Mouse (Mus musculus) liver, embryonic 14.5 days (tissue): ENCODE results near the gene Pkd1. TPM values are rescaled to one million over a fixed set of nuclear protein-coding genes. Genes with fewer than 3 reads are reported as not detected.
A peak's percentile ranks its signal among the peaks of the same experiment; 100 is the strongest.

Source experiments
- ATAC-seq: fragments of 200-750 bp; cut with Nextera tagmentation; 2 replicates; pipeline ENCODE4 v1.8.0; 2017; ENCODE audit warnings: moderate number of reproducible peaks, mild to moderate bottlenecking, moderate library complexity; ENCODE audit not compliant: insufficient read depth
- DNase-seq, 3 experiments: peaks; one replicate each; pipeline ENCODE4 v3.0.0-alpha.2; 2012 to 2013; ENCODE audit warnings: low read depth in 3 of 3, low spot score in 3 of 3
- H3K27ac ChIP-seq: fragments of 300-500 bp; sonication (generic); 2 replicates; pipeline ENCODE4 v1.5.1; 2014; ENCODE audit warnings: moderate library complexity, mild to moderate bottlenecking, control low read depth, inconsistent platforms
- H3K27me3 ChIP-seq: fragments of 300-500 bp; sonication (generic); 2 replicates; pipeline ENCODE4 v1.6.1; 2014; ENCODE audit warnings: mild to moderate bottlenecking, low read length, moderate library complexity; ENCODE audit not compliant: control insufficient read depth, insufficient read depth
- H3K36me3 ChIP-seq: fragments of 300-500 bp; sonication (generic); replicated peaks from 2 replicates; pipeline ENCODE4 v1.6.1; 2014; ENCODE audit warnings: low read depth; ENCODE audit not compliant: control insufficient read depth, insufficient read depth
- H3K4me1 ChIP-seq, 2 experiments: fragments of 200-500 bp in 1 of 2; fragments of 300-500 bp in 1 of 2; sonication (generic) in 1 of 2; replicated peaks; 2 replicates each; pipeline ENCODE4 v1.6.1; 2012 to 2014; ENCODE audit warnings: antibody characterized with exemption in 1 of 2, inconsistent platforms in 1 of 2, low read length in 1 of 2; ENCODE audit not compliant: control insufficient read depth in 2 of 2, insufficient read depth in 2 of 2
- H3K4me2 ChIP-seq: fragments of 300-500 bp; sonication (generic); 2 replicates; pipeline ENCODE4 v1.6.1; 2014; ENCODE audit warnings: low read depth, mild to moderate bottlenecking, control low read depth, moderate library complexity
- H3K4me3 ChIP-seq, 2 experiments: fragments of 200-500 bp in 1 of 2; fragments of 300-500 bp in 1 of 2; sonication (generic) in 1 of 2; 2 replicates each; pipeline ENCODE4 v1.5.1; 2012 to 2014; ENCODE audit warnings: low read depth in 2 of 2, low read length in 2 of 2, mild to moderate bottlenecking in 2 of 2, control low read depth in 1 of 2, inconsistent platforms in 1 of 2, moderate library complexity in 1 of 2; ENCODE audit not compliant: insufficient read depth in 1 of 2
- H3K9ac ChIP-seq: fragments of 300-500 bp; sonication (generic); replicated peaks from 2 replicates; pipeline ENCODE4 v1.6.1; 2014; ENCODE audit warnings: mild to moderate bottlenecking, control low read depth, moderate library complexity
- H3K9me3 ChIP-seq: fragments of 300-500 bp; sonication (generic); 2 replicates; pipeline ENCODE4 v1.6.1; 2016; ENCODE audit warnings: low read length, mixed read lengths; ENCODE audit not compliant: control insufficient read depth
- CTCF ChIP-seq: IDR thresholded peaks from 2 replicates; pipeline ENCODE4 v1.5.1; 2016; ENCODE audit warnings: antibody characterized with exemption, low read depth, control low read depth
- EP300 ChIP-seq: IDR thresholded peaks from 2 replicates; pipeline ENCODE4 v1.6.1; 2016; ENCODE audit warnings: antibody characterized with exemption, low read depth
- WGBS: fragments of 180-500 bp; shearing (Covaris S2); extraction: QIAGEN DNeasy Blood & Tissue Kit; methylation state at CpG from one replicate; pipeline ENCODE4 v1.1.7; 2014; ENCODE audit not compliant: insufficient replicate concordance; 5-methylcytosine and 5-hydroxymethylcytosine counted together
- polyA plus RNA-seq, 2 experiments: library from polyadenylated mRNA; depleted of rRNA in 1 of 2; stranded (reverse) in 1 of 2; unstranded in 1 of 2; fragments of >200 nt; fragmentation: Nextera tagmentation in 1 of 2; extraction: Ambion mirVana in 1 of 2; gene quantifications; 2 replicates each; pipeline versions ENCODE4 v1.2.1 to v1.2.3; 2012 to 2014

Pkd1 gene
- polyA plus RNA-seq, 2 experiments: 1.8 to 3.4 TPM

GRCm38 (mm10) chr17:24608370-24608769 lies 58.7 kb downstream of the Pkd1 start:
- Histone ChIP-seq H3K9me3 (no peaks in the 10 kb centered on the region), H3K27ac (peak overlapping the region; percentile 78), H3K9ac (peak overlapping the region; percentile 35), H3K27me3 (no peaks in the 10 kb centered on the region), H3K4me1 (peaks cover 14 to 38% of the 10 kb centered on the region in 2 experiments), H3K36me3 (no peaks in the 10 kb centered on the region; the same call in 1 of the 2 replicates), H3K4me2 (peak overlapping the region; percentile 35), H3K4me3 (no peak overlapping the region)
- WGBS: 33% methylated on average over 4 of the region's 4 CpGs
- no peak for TF ChIP-seq CTCF
- peak; percentile 54; the same call in 1 of the 2 replicates for TF ChIP-seq EP300
- ATAC-seq (peak; percentile 70), DNase-seq (peak in 1 of 3 experiments; percentile 51)

DNA sequence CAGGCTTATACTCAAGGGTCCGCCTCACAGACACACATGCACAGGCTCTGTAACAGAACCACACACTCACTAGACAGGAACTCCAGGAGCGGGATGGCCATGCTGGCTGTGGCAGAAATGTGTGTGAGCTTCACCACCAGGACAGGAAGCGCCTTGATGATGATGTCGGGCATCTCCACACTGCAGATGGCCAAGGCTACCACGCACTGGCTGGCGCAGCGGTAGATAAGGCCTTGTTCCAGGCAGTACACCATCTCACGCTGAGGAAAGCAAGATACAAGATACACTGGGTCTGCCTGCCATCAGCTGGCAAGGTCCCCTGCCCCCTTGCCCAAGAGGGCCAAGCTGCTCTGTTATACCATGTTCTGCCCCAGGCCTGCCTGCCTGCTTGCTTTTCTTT lies 59.2 kb downstream of the Pkd1 start:
- H3K9ac ChIP-seq: no peak overlapping the region
- H3K36me3 ChIP-seq: peaks cover 2% of the 10 kb centered on the region
- peak in 1 of 3 experiments; percentile 63 for DNase-seq
- H3K4me1 ChIP-seq: peaks cover 14 to 38% of the 10 kb centered on the region in 2 experiments
- no peak overlapping the region for H3K4me3 ChIP-seq
- H3K9me3 ChIP-seq: no peaks in the 10 kb centered on the region
- TF ChIP-seq EP300: peak; percentile 73
- peak; percentile 40 for TF ChIP-seq CTCF
- H3K27ac ChIP-seq: peak overlapping the region; percentile 78
- peak; percentile 87 for ATAC-seq
- 14% methylated on average over 8 of the region's 8 CpGs for WGBS
- H3K4me2 ChIP-seq: peak overlapping the region; percentile 35
- H3K27me3 ChIP-seq: no peaks in the 10 kb centered on the region

GRCm38 (mm10) chr17:24610711-24611110 lies 61.1 kb downstream of the Pkd1 start:
- WGBS: 10% methylated on average over 2 of the region's 2 CpGs
- Histone ChIP-seq H3K27ac (peak overlapping the region; percentile 46), H3K4me3 (no peak overlapping the region), H3K4me1 (peaks cover 14 to 35% of the 10 kb centered on the region in 2 experiments), H3K4me2 (no peak overlapping the region), H3K36me3 (peaks cover 7% of the 10 kb centered on the region), H3K9ac (no peak overlapping the region), H3K9me3 (no peaks in the 10 kb centered on the region), H3K27me3 (no peaks in the 10 kb centered on the region)
- peak in 1 of 3 experiments; percentile 59 for DNase-seq
- TF ChIP-seq CTCF: no peak
- 0 out of 2 replicates have a peak, but pooled peaks have one; percentile 38 for TF ChIP-seq EP300
- ATAC-seq: peak; percentile 63

DNA sequence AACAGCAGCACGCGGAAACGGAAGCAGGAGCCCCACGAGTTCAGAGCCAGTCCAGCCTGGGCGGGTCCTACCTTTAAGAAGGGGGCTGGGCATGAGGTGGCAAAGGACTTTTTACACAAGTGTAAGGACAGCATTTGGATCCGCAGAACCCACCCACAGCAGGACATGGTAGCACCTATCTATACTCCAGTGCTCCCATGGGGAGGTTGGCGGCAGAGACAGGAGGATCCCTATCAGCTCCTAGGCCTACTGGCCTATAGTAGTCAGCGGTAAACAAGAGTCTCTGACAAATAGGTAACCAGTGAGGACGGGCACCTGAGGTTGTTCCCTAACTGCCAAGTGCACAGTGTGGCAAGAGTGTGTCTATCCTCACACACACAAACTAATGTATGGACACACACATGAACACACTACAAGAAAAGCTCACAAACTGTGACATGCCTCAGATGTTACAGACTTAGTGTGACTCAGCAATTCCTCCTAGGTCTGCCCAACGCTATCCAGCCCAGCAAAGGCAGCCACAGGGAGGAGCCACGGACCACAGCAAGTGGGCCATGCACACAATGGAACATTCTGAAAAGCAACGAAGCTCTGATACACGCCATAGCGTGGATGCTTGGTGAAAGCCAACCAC lies 68.0 kb downstream of the Pkd1 start:
- peak; percentile 97 for ATAC-seq
- Histone ChIP-seq H3K36me3 (peaks cover 22% of the 10 kb centered on the region), H3K9ac (peak overlapping the region; percentile 66), H3K27me3 (no peaks in the 10 kb centered on the region), H3K9me3 (no peaks in the 10 kb centered on the region), H3K27ac (peak overlapping the region; percentile 78), H3K4me2 (peak overlapping the region; percentile 43), H3K4me1 (peaks cover 12 to 14% of the 10 kb centered on the region in 2 experiments), H3K4me3 (no peak overlapping the region)
- 31% methylated on average over 14 of the region's 14 CpGs for WGBS
- TF ChIP-seq CTCF: peak; percentile 77
- no peak for TF ChIP-seq EP300
- peak; percentile 69 to 77 (median 74) for DNase-seq

DNA sequence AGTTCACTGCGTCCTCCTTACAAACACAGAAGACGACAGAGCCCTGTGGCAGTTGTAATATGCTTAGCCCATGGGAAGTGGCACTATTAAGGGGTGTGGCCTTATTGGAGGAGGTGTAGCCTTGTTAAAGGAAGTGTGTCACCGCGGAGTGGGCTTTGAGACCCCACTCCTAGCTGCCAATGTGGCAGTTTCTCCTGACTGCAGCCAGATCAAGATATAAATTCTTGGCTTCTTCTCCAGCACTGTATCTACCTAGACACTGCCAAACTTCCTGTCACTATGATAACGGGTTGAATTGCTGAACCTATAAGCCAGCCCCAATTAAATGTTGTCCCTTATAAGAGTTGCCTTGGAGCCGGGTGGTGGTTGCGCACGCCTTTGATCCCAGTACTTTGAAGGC lies 75.8 kb downstream of the Pkd1 start:
- Histone ChIP-seq H3K36me3 (peaks cover 11% of the 10 kb centered on the region), H3K4me2 (no peak overlapping the region), H3K27ac (no peak overlapping the region), H3K4me3 (no peak overlapping the region), H3K4me1 (0 out of 4 replicates have a peak, but pooled peaks cover 0 to 2% of the 10 kb centered on the region in 2 experiments), H3K9me3 (no peaks in the 10 kb centered on the region), H3K27me3 (no peaks in the 10 kb centered on the region), H3K9ac (no peak overlapping the region)
- ATAC-seq (no peak), DNase-seq (no peak)
- 80% methylated on average over 8 of the region's 8 CpGs for WGBS
- no peak for TF ChIP-seq EP300
- no peak for TF ChIP-seq CTCF
